Mouse (Mus musculus) inflammation-experienced regulatory T-cells, adult 6 months (primary cell): ENCODE data around the gene Gm3776. TPM values are rescaled to one million over a fixed set of nuclear protein-coding genes. Genes with fewer than 3 reads are reported as not detected.
"Not testable (repeated sequence)": the region's sequence is repeated elsewhere in the genome, so short reads cannot be mapped to it uniquely, and the experiment has no call there.

Experiments
- ATAC-seq: one replicate; pipeline ENCODE4 v1.8.0; 2017
- polyA plus RNA-seq, 3 experiments: library from polyadenylated mRNA; unstranded; fragments of 100-300 nt; shearing (Covaris generic); gene quantifications; one replicate each; pipeline ENCODE4 v1.2.1; 2017

Gene Gm3776
- polyA plus RNA-seq, 3 experiments from 2014 or later = not detected

DNA sequence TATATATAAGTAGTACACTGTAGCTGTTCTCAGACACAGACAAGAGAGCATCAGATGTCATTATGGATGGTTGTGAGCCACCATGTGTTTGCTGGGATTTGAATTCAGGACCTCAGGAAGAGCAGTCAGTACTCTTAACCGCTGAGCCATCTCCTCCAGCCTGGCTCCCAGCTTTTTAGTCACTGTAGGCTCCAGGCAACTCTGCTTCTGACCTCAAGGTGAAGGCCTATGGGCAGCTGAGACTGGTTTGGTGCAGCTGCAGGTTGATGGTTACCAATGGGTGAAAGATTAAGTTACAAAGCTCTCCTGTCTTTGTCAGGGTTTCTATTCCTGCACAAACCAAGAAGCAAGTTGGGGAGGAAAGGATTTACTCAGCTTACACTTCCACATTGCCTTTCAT, 36.8 kb downstream of the Gm3776 start:
- not testable (repeated sequence) for ATAC-seq

GRCm38 (mm10) chr9:78294781-78295180, 37.9 kb downstream of the Gm3776 start:
- not testable (repeated sequence) for ATAC-seq

GRCm38 (mm10) chr9:78296089-78296488, 39.2 kb downstream of the Gm3776 start:
- not testable (repeated sequence) for ATAC-seq

- no peak for ATAC-seq
Observed at GRCm38 (mm10) chr9:78298232-78298631, 41.3 kb downstream of the Gm3776 start.

DNA sequence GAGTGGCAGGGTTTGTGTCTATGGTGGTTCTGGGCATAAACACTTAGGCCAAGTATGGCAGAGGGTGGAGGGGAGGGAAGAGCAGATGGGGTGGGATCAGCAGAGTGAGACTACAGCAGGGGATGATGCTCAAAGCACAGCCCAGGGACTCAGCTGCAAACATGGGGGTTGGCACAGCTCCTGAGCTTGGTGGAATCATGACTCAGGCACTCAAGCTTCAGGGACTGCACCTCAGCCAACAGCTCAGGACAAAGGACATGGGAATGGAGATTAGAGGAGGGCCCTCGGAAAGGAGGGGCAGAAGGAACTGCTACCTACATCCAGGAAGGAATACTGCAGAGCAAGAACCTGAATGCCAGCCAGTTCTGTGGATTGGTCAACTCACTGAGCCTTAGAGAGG, 42.2 kb downstream of the Gm3776 start:
- not testable (repeated sequence) for ATAC-seq

DNA sequence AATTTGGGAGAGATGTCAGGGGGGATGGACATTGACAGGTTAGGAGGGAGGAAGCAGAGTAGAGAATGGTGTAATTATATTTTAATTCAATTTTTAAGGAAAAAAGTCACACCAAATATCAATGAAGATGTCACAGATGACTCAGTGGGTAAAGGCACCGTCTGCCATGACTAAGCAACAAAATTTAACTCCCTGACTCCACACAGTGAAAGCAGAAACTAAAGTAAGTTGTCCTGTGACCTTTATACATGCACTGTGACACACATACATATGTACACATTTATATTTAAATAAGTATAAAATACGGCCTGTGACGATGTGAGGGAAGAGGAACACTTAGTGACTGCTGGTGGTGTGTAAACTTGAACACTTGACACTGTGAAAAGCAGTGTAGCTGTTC, 51.2 kb downstream of the Gm3776 start:
- not testable (repeated sequence) for ATAC-seq

- no peak for ATAC-seq
Observed at GRCm38 (mm10) chr9:78314696-78315095, 57.8 kb downstream of the Gm3776 start, which contains the start of gene Omt2a. TSS of gene Omt2a (minus strand) at chr9:78314796.

Other genes with a start within 250 kb of the Gm3776 start
- not detected for gene Gcm1, start 205.2 kb upstream of the Gm3776 start, polyA plus RNA-seq
- 10 to 100 TPM; 21.0 to 23.3 (median 21.8) TPM for gene Fbxo9, start 148.1 kb upstream of the Gm3776 start, polyA plus RNA-seq
- gene Ick, start 147.9 kb upstream of the Gm3776 start, polyA plus RNA-seq = 1 to 10 TPM; 4.7 to 8.9 (median 6.9) TPM
- 10 to 100 TPM in 2 of 3 experiments, under 1 TPM in 1; 0.62 to 23.4 (median 19.3) TPM for gene Gsta4, start 74.4 kb upstream of the Gm3776 start, polyA plus RNA-seq
- not detected for gene Gsta1, start 26.5 kb upstream of the Gm3776 start, polyA plus RNA-seq
- not detected for gene Gm10639, start 32.8 kb downstream of the Gm3776 start, polyA plus RNA-seq
- not detected for gene Omt2a, start 57.7 kb downstream of the Gm3776 start, polyA plus RNA-seq
- not detected for gene Omt2b, start 70.5 kb downstream of the Gm3776 start, polyA plus RNA-seq
- gene Gsta2, start 98.7 kb downstream of the Gm3776 start, polyA plus RNA-seq = not detected
- not detected for gene Dppa5a, start 111.0 kb downstream of the Gm3776 start, polyA plus RNA-seq
- not detected for gene Ooep, start 121.6 kb downstream of the Gm3776 start, polyA plus RNA-seq
- 1 to 10 TPM; 1.8 to 5.2 (median 3.1) TPM for gene Ddx43, start 138.6 kb downstream of the Gm3776 start, polyA plus RNA-seq
- gene Cgas, start 186.1 kb downstream of the Gm3776 start, polyA plus RNA-seq = 1 to 10 TPM; 2.4 to 4.1 (median 2.5) TPM
- 10 to 100 TPM; 12.8 to 19.9 (median 16.0) TPM for gene Mto1, start 191.1 kb downstream of the Gm3776 start, polyA plus RNA-seq
- gene Gm17324, start 191.7 kb downstream of the Gm3776 start, polyA plus RNA-seq = under 1 TPM in 1 of 3 experiments, not detected in 2; 0.40 TPM
- over 10,000 TPM in 2 of 3 experiments, 1,000 to 10,000 TPM in 1; 7,660 to 11,983 (median 10,337) TPM for gene Eef1a1, start 232.0 kb downstream of the Gm3776 start, polyA plus RNA-seq